Mouse (Mus musculus) spleen, postnatal 10 days (tissue): ENCODE measurements around the gene A330070K13Rik.

Experiments
- DNase-seq, 2 experiments: peaks; one replicate each; pipeline ENCODE4 v3.0.0; 2021 to 2022; ENCODE audit warnings: low spot score in 2 of 2

A330070K13Rik gene

GRCm38 (mm10) chr5:130330801-130331200 lies 53.6 kb downstream of the A330070K13Rik start:
- DNase-seq, result no peak

- no peak for DNase-seq
Measured at GRCm38 (mm10) chr5:130329889-130330288, 54.5 kb downstream of the A330070K13Rik start.
